Mouse (Mus musculus): ENCODE measurements around the gene Ank2.

DNA sequence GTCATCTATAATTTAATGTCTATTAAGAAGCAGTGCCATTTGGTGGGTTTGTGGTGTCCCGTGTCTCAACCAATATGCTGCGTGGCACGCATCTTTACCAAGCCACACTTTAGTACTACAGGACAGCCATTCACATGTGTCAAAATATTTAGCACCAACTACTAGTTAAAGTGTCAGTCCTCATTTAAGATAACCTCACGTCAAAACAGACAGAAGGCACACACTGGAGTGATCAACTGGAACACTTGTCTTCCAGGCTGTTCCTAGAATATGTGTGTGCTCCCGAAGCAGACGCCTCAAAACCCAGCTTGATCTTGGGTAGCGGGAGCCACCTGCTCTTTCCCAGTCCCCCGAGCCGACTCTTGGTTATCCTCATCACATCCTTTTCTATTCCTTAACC is 101.4 kb downstream of the Ank2 start:
- TF ChIP-seq CTCF (IDR thresholded peaks at IDR 0.05; ENCODE audit: insufficient read depth, low read length) (no peak), POLR2A (IDR thresholded peaks at IDR 0.05; ENCODE audit: borderline replicate concordance, extremely low read depth, low read depth, low read length) (no peak)
